Mouse (Mus musculus): ENCODE measurements around the gene Slc2a4.

Gene Slc2a4

GRCm38 (mm10) chr11:69948066-69948762 lies at the start of gene Slc2a4:
Slc2a4 (minus strand) TSS chr11:69948188.
- DNase-seq (ENCODE audit: low read depth): peak; percentile 88

GRCm38 (mm10) chr11:69997070-69997509 lies 49.1 kb upstream of the Slc2a4 start:
- peak; percentile 93 for DNase-seq (ENCODE audit: low read depth)

GRCm38 (mm10) chr11:69996161-69997061 lies 48.4 kb upstream of the Slc2a4 start:
- peak; percentile 78 for DNase-seq (ENCODE audit: low read depth)

- peak; percentile 99 for DNase-seq (ENCODE audit: low read depth)
These were observed 47.5 kb upstream of the Slc2a4 start, which contains the start of gene Phf23 for GRCm38 (mm10) chr11:69995391-69995960. Phf23 (plus strand) TSS chr11:69995777.

GRCm38 (mm10) chr11:69994401-69995090 lies 46.6 kb upstream of the Slc2a4 start:
- DNase-seq (ENCODE audit: low read depth): no peak

GRCm38 (mm10) chr11:69992932-69993331 lies 44.9 kb upstream of the Slc2a4 start:
- DNase-seq (ENCODE audit: low read depth): no peak

- no peak for DNase-seq (ENCODE audit: low read depth)
These were observed 44.4 kb upstream of the Slc2a4 start for GRCm38 (mm10) chr11:69992396-69992795.

GRCm38 (mm10) chr11:69991711-69992110 lies 43.7 kb upstream of the Slc2a4 start:
- no peak for DNase-seq (ENCODE audit: low read depth)

- peak; percentile 98 for DNase-seq (ENCODE audit: low read depth)
These were observed 43.1 kb upstream of the Slc2a4 start, which contains the start of gene Gabarap for GRCm38 (mm10) chr11:69990850-69991691. Gabarap (plus strand) TSS chr11:69991143.

- no peak for DNase-seq (ENCODE audit: low read depth)
These were observed 42.0 kb upstream of the Slc2a4 start for GRCm38 (mm10) chr11:69989949-69990348.

GRCm38 (mm10) chr11:69984431-69984830 lies 36.4 kb upstream of the Slc2a4 start:
- DNase-seq (ENCODE audit: low read depth): no peak

- DNase-seq (ENCODE audit: low read depth): no peak
These were observed 35.4 kb upstream of the Slc2a4 start for GRCm38 (mm10) chr11:69983377-69983776.

GRCm38 (mm10) chr11:69982877-69983276 lies 34.9 kb upstream of the Slc2a4 start:
- DNase-seq (ENCODE audit: low read depth): peak; percentile 38

- no peak for DNase-seq (ENCODE audit: low read depth)
These were observed 34.2 kb upstream of the Slc2a4 start, which contains the start of gene Elp5 for GRCm38 (mm10) chr11:69982225-69982624. Elp5 (minus strand) TSS chr11:69982517.

GRCm38 (mm10) chr11:69981141-69981762 lies 33.3 kb upstream of the Slc2a4 start, which contains the start of gene Ctdnep1:
Ctdnep1 (plus strand) TSS chr11:69981156.
- peak; percentile 56 for DNase-seq (ENCODE audit: low read depth)

GRCm38 (mm10) chr11:69980196-69981140 lies 32.5 kb upstream of the Slc2a4 start:
- peak; percentile 99 for DNase-seq (ENCODE audit: low read depth)

GRCm38 (mm10) chr11:69979827-69980195 lies 31.8 kb upstream of the Slc2a4 start:
- no peak for DNase-seq (ENCODE audit: low read depth)

- no peak for DNase-seq (ENCODE audit: low read depth)
These were observed 28.3 kb upstream of the Slc2a4 start for GRCm38 (mm10) chr11:69976271-69976670.

- no peak for DNase-seq (ENCODE audit: low read depth)
These were observed 26.9 kb upstream of the Slc2a4 start for GRCm38 (mm10) chr11:69974907-69975306.
